Mouse (Mus musculus): ENCODE results near the gene Casc3. TPM values are rescaled to one million over a fixed set of nuclear protein-coding genes. Genes with fewer than 3 reads are reported as not detected.

The Casc3 gene
- total RNA-seq (2023), result 64.7 and 83.1 TPM in 2 replicates

GRCm38 (mm10) chr11:98804605-98805004 lies at the start of gene Casc3:
Casc3 (plus strand) TSS chr11:98804905.

DNA sequence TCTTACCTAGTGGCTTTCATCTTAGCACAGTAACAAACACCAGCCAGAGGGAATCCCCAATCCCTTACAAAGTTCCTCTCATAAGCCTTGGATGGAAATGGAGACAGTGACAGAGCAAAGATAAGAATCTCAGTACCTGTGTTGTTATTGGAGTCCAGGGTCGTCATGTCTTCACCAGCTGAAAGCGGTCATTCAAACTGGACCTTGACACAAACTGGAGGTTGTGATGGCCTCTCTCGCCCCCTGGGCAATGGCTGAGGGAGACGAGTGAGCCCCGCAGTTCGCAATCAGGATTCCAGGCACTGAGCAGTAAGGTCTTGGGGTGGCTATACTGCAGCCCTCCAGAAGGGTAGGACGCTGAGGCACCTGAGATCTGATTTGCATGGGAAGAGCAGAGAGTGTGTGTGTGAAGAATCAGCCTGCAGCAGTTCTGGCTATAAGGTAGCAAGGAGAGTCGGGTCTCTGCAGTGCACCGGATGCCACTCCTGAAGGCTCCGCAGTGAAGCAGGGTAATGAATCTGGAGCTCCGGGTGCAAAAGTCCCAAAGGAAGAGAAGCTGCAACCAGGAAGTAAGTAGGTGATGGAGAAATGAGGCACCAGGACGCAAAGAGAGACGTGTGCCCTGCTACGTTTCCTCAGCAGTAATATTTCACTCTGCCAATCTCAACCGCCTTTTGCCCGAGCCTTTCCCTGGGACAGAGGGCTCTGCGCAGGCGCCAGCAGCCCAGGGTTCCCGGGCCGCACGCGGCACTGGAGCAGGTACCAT lies 29.9 kb upstream of the Casc3 start, which contains the start of gene Nr1d1:
Gene Nr1d1 (minus strand): TSS at position 752 of the 766 bp plus-strand sequence.

GRCm38 (mm10) chr11:98795015-98795713 lies 9.5 kb upstream of the Casc3 start, which contains the start of gene Msl1:
Msl1 (plus strand) TSS chr11:98795516.

DNA sequence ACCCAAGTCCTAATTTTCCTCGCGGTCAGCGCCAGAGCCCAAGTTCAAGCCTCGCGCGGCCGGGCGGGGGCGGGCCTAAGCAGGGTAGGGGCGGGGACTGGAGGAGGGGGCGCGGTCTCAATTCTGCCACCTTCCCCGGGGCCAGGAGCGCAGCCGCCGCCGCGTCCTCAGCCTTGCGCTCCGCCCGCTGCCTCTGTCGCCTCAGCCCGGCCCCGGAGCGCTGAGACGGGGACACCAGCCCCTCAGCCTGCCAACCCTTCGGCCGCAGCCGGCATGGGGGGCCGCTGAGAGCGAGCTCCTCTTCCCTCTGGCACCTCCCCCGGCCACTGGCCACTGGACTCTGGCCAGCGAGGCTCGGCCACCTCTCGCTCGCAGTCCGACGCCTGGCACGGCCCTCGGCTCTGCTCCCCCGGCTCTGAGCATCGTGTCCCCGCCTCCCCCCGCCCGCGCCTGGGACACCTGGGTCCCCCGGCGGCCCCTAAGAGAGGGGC lies 32.0 kb downstream of the Casc3 start, which contains the start of gene Rapgefl1:
Gene Rapgefl1 (plus strand): TSS at position 135 of the 491 bp plus-strand sequence.

DNA sequence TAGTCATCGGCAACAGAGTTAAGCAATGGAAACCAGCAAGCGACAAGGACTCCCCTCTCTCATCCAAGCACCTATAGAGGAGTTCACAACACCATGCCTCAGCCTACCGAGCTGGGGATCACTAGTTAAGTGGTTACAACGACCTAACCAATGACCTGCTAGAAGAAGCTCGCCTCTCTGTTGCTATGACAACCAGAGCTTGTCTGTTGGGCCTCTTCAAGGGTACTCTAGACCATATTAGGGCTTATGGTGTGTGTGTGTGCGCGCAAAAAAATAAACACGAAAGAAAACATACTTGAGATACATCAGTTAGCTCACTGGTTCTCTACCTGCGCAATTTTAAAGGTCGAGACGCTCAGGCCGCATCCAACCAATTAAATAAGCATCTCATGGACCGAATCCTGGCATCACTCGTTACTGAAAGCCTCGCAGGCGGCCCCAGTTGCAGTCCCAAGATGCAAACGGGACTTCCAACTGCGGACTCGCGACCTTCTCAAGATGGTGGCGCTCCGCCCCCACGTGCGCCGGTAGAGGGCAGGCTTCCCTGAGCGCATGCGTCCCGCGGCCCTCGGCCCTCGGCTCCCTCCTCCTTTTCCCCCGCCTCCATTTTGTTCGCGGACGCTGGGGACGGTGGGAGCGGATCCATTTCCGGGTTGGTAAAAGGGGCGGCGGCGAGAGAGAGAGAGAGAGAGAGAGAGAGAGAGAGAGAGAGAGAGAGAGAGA lies 58.5 kb downstream of the Casc3 start, which contains the start of gene Wipf2:
Gene Wipf2 (plus strand): TSS at position 611 of the 723 bp plus-strand sequence.

Other genes with a start within 250 kb of the Casc3 start
- 4.4 and 6.5 TPM in 2 replicates for gene Ormdl3, start 217.5 kb upstream of the Casc3 start, total RNA-seq (2023)
- not detected in 2 replicates for gene Lrrc3c, start 206.6 kb upstream of the Casc3 start, total RNA-seq (2023)
- gene Gm12355, start 179.2 kb upstream of the Casc3 start, total RNA-seq (2023), result 21.5 and 21.8 TPM in 2 replicates
- gene Gsdma3, start 178.5 kb upstream of the Casc3 start, total RNA-seq (2023), result not detected in 2 replicates
- gene Gsdma2, start 158.1 kb upstream of the Casc3 start, total RNA-seq (2023), result not detected in 2 replicates
- gene Gsdma, start 140.6 kb upstream of the Casc3 start, total RNA-seq (2023), result not detected in 2 replicates
- 36.3 and 38.7 TPM in 2 replicates for gene Psmd3, start 122.4 kb upstream of the Casc3 start, total RNA-seq (2023)
- not detected in 2 replicates for gene Csf3, start 103.6 kb upstream of the Casc3 start, total RNA-seq (2023)
- gene Med24, start 75.5 kb upstream of the Casc3 start, total RNA-seq (2023), result 40.2 and 46.5 TPM in 2 replicates
- 20.4 and 31.7 TPM in 2 replicates for gene Thra, start 64.3 kb upstream of the Casc3 start, total RNA-seq (2023)
- 10.7 and 10.8 TPM in 2 replicates for gene Nr1d1, start 29.6 kb upstream of the Casc3 start, total RNA-seq (2023)
- 203 and 237 TPM in 2 replicates for gene Msl1, start 9.4 kb upstream of the Casc3 start, total RNA-seq (2023)
- gene Rapgefl1, start 31.9 kb downstream of the Casc3 start, total RNA-seq (2023), result 0.19 and 0.59 TPM in 2 replicates
- gene Wipf2, start 58.7 kb downstream of the Casc3 start, total RNA-seq (2023), result 31.2 and 34.2 TPM in 2 replicates
- gene Cdc6, start 102.9 kb downstream of the Casc3 start, total RNA-seq (2023), result 25.4 and 32.2 TPM in 2 replicates
- gene Rara, start 122.9 kb downstream of the Casc3 start, total RNA-seq (2023), result 125 and 130 TPM in 2 replicates
- not detected in 2 replicates for gene Gjd3, start 178.1 kb downstream of the Casc3 start, total RNA-seq (2023)
- 221 and 277 TPM in 2 replicates for gene Top2a, start 219.3 kb downstream of the Casc3 start, total RNA-seq (2023)
- 29.2 and 47.4 TPM in 2 replicates for gene Igfbp4, start 236.3 kb downstream of the Casc3 start, total RNA-seq (2023)